Mouse (Mus musculus) right cerebral cortex, adult 18-20 months (tissue): ENCODE data around the gene Gm10181.
"Not testable (repeated sequence)": the region's sequence is repeated elsewhere in the genome, so short reads cannot be mapped to it uniquely, and the experiment has no call there.

ENCODE experiments used
- DNase-seq: peaks from one replicate; pipeline ENCODE4 v3.0.0; 2022; ENCODE audit warnings: mixed read lengths

Gene Gm10181

DNA sequence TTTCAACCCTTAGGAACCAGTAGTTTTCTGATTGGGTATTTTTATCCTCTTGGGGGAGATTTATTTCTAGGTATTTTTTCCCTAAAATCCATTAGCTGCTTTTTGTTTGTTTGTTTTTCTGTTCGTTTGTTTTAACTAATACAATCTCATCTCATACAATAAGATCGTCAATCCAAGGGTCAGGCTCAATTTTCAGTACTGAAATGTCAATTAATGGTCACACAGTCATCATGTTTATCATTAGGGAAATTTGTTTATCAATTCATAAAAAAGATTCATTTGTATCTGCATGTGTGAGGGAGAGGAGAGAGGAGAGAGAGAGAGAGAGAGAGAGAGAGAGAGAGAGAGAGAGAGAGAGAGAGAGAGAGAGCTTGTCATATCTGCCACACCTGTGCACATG lies at the start of gene Gm10181:
Gene Gm10181, plus strand, starts transcription at position 301 of the 400 bp plus-strand sequence.
- no peak for DNase-seq

DNA sequence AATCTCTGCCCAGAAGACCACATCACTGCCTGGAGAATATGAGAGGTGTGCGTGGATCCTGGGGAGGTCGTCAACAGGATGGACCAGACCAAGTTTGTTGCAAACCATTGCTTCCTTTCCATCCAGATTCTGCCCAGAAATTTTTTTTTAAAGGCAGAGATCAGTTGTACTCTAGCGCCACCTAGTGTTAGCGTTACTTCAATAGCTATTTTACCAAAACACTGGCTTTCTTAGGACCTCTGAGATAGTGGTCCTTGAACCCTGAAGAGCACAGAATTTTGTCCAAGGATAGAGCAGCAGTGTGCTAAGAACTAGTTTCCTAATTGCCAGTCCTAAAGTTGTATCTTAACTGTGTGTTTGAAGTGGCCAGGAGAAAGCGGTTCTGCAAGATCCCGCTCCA lies 47.6 kb upstream of the Gm10181 start:
- DNase-seq, result peak; percentile 15

DNA sequence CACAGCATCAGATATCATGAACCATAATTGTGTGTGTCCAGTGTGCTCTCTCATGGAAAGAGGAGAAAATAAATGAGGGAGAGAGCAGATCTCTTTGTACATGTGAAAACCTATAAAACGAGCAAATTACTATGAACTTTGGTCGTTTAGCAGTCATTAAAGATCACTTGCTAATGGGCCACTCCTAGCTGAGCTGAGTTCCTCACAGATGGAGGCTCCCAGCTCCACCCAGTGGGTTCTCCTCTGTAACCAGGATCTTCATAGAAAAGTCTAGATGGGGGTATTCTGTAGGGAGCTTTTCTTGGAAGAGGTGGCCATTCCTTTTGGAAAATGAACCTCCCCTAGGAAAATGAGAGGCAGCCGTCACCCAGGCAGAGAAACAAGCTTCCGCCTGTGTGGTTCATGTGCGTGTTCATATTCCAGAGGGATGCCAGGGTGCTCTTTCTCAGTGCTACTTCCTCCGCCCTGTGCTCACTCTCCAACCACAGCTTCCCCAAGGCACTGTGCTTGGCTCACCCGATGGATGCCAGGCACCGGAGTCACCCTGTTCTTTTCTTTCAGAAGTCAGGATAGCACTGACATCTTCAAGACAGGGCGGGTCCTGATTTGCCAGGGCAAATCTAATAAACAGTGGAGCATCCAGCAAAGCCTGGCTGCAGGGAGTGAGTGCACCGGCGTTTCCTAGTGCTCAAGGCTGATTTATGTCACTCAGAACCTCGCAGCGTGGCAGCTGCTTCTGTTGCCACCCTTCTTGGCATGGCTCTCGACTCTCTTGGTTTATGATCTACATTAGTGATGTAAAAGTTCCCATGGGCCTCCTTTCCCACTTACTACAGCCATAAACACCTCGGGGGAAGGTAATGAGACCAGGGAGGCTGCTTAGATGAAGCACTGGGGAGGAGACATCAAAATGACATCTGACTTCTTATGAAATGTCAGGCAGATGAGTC lies 46.8 kb upstream of the Gm10181 start:
- DNase-seq, result no peak

DNA sequence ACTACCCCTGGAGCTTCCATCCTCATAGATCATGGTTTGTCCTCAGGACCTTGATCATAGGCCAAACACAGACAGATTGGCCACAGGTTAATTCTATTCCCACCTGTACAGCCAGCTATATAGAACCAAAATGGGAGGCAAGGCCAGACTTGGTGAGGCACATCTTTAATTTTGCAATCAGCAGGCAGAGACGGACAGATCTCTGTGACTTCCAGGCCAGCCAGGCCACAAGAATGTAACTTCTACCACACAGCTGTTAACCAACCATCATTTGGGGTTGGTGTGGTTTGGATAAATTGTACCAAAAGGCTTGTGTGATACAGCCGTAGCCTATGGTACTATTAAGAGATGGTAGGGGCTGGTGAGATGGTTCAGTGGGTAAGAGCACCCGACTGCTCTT lies 44.9 kb upstream of the Gm10181 start:
- no peak for DNase-seq

DNA sequence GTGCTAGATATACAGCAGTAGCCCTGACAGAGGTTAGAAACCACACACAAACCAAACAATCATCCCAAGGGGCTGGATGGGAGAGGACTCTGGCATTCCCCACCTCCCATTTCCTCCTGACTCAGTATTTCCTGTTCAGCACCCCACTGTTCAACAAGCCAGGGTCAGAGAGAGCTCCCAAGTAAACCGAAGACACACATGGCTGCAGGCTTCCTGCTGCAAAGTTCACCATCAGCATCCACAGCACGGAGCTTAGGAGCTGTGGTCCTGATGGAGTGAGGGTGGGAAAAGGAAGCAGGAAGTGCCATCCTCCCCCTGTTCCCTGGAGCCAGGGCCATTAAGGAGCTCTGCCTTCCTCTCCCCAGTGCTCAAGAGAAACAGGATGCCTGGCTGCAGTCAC lies 40.9 kb upstream of the Gm10181 start:
- DNase-seq, result no peak

DNA sequence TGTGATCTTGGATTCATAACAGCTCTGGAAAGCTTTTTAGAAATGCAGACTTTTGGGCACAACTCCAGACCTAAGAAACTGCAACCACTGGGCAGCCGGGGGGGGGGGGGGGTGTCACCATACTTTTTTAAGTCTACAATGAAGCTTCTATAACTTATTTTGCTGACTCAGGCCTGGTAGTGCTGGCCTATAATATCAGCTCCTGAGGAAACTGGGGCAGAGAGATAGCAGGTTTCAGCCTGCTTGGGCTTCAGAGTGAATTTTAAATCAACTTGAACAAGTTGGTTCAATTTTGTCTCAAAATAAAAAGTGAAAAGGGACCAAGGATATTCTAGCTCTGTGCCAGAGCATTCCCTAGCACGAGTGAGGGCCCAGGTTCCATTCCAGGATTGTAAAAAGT lies 40.3 kb upstream of the Gm10181 start:
- DNase-seq, result no peak

DNA sequence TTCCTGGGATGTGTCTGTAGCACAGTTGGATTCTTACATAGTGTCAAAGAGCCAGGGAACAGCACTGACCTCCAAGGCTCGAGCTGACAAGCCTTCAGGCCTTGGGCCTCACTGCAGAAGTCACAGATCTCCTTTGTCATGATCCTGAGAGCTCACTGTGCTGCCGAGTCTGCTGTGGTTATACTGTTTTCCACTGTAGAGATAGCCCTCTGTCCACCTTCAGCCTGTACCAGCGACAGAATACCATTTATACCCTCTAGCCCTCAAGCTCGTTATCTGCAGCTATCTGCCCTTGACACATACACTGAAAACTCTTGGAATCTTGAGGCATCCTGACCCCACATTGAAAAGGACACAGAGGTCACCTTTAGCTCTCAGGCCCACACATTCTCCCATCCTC lies 37.3 kb upstream of the Gm10181 start:
- no peak for DNase-seq

DNA sequence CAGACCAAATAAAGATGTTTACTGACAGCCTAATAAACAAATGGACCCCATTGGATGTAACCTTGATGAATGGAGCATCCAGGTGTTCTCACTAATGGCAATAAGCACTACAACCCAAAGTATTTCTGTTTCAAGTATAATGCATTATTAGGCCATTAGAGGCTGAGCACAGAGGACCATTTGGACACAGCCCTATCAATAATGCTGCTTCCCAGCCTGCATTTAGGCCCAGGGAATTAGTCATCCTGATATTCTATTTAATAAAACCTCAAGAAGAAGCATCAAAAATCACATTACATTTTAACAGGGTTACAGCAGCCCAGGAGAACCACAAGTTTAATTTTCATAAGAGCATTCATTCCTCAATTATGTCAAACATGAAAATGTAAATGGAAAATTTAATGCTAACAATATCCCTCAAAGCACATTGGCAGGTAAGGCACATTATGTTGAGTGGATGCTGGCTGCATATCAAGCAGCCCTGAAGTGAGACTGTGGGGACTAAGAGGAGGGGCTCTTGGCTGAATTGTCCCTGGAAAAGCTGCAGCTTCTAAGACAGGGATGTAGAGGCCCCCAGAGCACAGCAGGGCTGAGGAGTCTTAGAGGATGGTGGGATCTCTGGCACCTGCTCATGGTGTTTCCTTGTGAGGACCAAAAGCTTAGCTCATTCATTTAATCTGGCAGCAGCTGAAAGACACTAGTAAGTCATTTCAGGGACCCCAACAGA lies 33.4 kb upstream of the Gm10181 start:
- no peak for DNase-seq

DNA sequence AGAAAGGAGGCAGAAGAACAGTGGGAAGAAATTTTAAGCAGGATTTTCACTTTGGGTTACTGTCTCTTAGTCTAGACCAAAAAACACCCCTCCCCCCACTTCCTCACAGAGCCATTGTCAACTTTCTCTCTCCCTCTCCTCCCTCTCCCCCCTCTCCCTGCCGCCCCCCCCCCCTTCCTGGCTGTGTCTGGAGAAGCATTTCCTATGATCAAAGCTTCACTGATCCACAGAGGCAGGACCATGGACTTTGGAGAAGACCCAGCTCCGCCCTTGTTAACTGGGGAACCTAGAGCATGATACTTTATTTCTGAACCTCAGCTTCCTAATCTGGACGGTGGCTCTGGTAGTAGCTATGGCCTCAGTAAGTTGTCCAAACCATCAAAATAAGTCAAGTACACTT lies 30.5 kb upstream of the Gm10181 start:
- no peak for DNase-seq

DNA sequence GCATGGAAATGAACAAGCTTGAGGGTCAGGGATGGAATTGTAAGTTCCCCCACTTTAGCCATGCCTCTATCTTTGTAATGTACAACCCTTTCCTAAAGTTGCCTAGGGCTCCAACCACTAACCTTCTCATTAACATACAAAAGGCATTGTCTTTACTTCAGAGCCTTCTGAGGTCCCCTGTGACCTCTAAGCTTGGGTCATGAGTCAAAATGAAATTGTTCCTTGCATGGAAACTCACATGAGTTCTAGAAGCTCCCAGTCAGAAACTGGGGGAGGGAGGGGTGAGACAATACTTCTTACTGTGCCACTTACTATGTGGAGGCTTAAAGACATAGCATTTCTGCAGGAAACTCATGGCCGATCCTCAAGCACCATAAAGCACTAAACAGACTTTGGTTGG lies 16.6 kb upstream of the Gm10181 start:
- DNase-seq, result no peak

DNA sequence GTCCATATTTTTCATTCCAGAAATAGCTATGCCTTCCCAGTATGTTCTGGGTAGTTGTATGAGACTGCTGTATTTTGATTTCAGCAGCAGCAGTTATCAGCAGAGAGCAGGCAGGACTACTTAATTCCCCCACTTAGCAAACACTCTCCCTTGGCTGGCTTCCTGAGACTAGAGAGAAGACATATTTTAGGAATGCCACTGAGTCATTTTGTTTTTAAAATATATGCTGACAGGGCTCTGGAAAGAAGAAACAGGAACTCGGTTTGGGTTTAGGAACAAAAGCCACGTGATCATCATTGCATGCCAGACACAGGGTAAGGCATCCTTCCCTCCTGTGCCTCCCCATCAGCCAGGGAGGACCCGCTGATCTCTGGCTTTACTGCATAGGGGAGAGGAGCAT lies 13.2 kb upstream of the Gm10181 start:
- DNase-seq, result peak; percentile 40

DNA sequence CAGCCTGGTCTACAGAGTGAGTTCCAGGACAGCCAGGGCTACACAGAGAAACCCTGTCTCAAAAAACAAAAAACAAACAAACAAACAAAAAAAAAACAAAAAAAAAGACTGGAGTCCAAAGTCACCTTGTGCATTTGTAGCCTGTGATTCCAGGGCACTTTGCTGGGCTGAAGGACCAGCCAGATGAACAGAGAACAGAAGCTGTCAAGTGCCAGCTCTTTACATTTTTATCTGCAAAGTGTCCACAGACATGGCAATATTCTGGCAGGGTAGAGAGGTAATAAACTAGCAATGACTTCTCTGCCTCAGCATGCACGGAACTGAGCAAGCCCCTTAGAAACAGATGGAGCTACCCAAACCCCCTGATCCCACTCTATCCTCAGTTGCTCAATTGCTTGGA lies 12.7 kb upstream of the Gm10181 start:
- DNase-seq, result no peak

DNA sequence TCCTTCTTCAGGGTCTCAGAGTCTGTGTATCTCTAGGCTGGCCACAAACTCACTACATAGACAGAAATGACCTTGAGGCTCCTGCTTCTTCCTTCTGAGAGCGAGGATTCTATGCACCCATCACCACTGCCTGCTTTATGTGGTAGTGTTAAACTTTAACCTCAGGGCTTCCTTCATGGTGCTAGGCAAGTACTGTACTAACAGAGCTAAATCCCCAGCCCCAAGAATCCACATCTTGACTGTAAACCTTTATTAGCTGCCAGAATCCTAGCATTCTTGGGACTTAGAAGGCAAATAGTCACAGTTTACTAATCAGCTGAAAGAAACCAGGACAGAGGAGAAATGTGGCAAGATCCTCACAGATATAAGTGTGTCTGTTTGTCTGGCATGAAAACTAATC lies 1.6 kb downstream of the Gm10181 start:
- DNase-seq, result no peak

DNA sequence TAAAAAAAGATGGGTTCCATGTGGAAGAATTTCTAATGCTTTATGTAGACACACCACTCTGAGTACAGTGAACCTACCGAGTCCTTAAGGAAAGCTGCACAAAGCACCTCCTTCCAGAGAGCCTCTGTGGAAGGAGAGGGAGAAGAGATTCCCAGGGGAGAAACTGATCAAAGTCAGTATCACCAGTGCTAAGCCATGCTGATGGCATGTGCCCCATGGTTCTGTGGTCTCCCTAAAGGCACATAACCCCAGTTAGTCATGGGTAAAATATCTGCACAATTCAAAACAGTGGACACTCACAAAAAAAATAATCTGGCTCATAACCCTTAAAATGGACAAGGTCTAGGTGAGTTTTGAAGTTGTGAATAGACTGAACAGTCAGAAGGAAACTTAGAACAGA lies 13.7 kb downstream of the Gm10181 start:
- no peak for DNase-seq

DNA sequence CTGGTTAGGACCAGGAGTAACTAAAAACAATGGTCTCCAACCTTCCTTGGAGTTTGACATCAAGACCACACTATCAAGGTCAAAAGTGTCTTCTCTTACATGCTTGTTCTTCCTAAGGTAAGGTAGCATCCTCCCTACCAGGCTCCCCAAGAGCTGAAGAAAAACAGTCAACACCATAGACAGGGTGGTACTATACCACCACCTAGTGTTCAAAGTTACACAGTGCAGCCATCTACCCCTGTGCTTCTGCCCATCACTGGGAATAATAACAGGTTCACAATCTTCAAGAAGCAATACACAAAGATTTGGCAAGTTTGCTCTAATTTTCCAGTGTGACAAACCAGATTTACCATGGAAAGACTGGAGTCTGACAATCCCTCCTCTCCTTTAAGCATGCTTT lies 15.4 kb downstream of the Gm10181 start:
- peak; percentile 55 for DNase-seq

DNA sequence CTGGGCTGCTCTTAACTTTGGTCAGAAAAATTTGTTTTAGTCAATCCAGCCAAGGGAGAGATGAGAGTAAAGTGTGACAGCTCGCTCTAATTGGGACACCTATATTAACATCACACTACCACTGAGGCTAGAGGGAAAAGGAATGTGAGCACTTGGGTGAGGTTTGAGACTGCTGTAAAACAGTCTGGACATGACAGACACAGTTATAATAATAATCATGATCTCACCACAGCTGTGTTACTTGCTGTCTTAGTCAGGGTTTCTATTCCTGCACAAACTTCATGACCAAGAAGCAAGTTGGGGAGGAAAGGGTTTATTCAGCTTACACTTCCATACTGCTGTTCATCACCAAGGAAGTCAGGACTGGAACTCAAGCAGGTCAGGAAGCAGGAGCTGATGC lies 34.4 kb downstream of the Gm10181 start:
- DNase-seq, result not testable (repeated sequence)

DNA sequence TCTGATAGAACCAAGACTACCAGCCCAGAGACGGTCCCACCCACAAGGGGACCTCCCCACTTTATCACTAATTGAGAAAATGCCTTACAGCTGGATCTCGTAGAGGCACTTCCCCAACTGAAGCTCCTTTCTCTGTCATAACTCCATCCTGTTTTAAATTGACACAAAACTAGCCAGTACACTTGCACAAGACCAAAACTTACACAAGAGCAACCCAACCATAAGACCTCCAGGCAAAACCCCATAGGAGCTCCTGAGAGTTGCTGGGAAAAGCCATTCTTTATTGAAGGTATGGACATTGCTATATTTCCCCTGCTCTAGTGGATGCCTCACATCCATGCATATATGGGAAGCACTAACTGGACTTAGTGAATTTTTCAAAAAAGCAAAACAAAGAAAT lies 34.8 kb downstream of the Gm10181 start:
- no peak for DNase-seq

DNA sequence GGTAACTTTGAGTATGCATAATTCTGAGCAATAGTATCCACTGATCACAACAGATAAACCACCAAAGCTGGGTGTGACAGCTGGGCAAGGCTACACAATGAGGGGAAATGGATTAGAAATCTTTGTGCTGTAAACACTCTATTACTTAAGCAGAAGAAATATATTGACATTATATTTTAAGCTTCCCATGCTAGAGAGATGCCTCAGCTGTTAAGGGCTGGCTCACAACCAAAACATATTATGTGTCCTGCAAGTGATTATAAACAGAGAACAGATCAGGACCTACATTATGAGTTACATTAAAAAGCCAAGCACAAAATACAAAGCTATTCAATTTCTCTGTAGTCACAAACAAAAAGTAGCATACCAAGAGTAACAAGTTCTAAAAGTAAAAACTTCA lies 43.0 kb downstream of the Gm10181 start:
- DNase-seq, result no peak

DNA sequence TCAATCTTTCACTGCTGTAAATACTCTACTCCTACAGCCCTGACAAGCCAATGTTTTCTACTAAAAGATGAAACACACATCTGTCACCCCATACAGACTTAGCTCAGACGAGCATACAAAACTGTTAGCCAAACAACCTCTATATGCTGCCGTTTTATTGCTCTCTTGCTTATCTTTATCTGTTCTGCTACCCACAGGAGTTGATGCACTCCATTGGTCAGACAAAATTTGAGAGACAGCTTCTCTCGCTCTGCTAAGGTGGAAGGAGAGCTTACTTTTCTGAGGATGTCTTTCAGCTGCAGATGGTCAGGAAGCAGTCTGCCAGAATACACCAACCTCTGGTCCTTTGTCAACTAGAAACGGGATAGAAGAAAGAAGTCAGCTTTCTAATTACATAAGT lies 43.7 kb downstream of the Gm10181 start:
- DNase-seq, result no peak

DNA sequence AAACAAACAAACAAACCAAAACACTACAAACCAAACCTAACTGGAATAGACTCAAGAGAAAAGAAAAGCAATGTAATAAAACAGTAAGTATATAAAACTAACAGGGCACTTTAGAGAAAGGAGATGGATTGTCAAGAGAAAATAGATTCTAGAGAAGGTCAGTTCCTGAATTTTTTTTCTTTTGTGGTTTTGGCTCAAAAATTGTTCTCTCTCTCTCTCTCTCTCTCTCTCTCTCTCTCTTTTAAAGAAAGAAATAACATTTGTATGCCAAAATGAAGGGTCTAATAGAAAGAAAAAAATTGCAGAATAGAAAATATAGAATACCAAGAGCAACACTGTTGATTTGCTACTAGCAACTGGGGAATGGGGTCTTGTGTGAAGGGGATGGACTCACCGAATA lies 49.7 kb downstream of the Gm10181 start:
- no peak for DNase-seq
